Mouse (Mus musculus) bone marrow macrophage, adult 2 months (primary cell): ENCODE measurements around the gene Surf2. TPM values are rescaled to one million over a fixed set of nuclear protein-coding genes. Genes with fewer than 3 reads are reported as not detected.

ENCODE experiments used
- H3K27ac ChIP-seq: 2 replicates; pipeline ENCODE4 v1.5.1; 2012; ENCODE audit warnings: low read depth, low read length; ENCODE audit not compliant: insufficient read depth
- H3K4me1 ChIP-seq: 2 replicates; pipeline ENCODE4 v1.6.1; 2012; ENCODE audit warnings: low read length; ENCODE audit not compliant: control insufficient read depth, insufficient read depth
- H3K4me3 ChIP-seq: 2 replicates; pipeline ENCODE4 v1.5.1; 2012; ENCODE audit warnings: mild to moderate bottlenecking, low read length, moderate library complexity; ENCODE audit not compliant: insufficient read depth
- CTCF ChIP-seq: IDR thresholded peaks from 2 replicates; pipeline ENCODE4 v1.5.1; 2012; ENCODE audit warnings: low read depth, mild to moderate bottlenecking, low read length, moderate library complexity
- POLR2A ChIP-seq: IDR thresholded peaks from 2 replicates; pipeline ENCODE4 v1.6.1; 2012; ENCODE audit warnings: mild to moderate bottlenecking, low read depth, low read length, borderline replicate concordance
- polyA plus RNA-seq: library from polyadenylated mRNA; stranded (reverse); fragments of >200 nt; gene quantifications from 2 replicates; pipeline ENCODE4 v1.2.4, GENCODE M21; 2012; ENCODE audit not compliant: missing spikeins, insufficient read depth, insufficient read length

Surf2 gene
- polyA plus RNA-seq, 1 experiment, result 38.4 TPM

- Histone ChIP-seq H3K27ac (no peak overlapping the region), H3K4me1 (peaks cover 36% of the 10 kb centered on the region), H3K4me3 (no peak overlapping the region)
- no peak for TF ChIP-seq CTCF
- no peak for TF ChIP-seq POLR2A
Measured at GRCm38 (mm10) chr2:26935286-26935685, 19.1 kb downstream of the Surf2 start.

DNA sequence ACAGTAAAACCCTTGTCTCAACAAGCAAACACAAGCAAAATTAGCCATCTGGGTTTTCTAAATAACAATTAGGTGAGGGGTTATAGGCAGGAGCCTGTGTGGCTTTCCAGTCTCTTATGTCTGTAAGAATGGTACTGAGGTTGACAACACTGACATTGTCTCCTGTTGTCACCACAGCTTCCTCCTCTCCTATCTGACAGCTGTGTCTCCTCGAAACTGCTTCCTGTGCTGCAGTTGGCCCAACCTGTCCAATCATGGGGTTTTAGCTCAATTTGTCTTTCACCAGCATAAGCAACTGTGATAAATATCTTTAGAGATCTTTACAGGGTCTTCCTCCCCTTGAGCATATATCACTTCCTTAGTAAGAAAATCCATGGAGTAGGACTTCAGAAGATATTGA, 20.3 kb downstream of the Surf2 start:
- no peak for TF ChIP-seq CTCF
- TF ChIP-seq POLR2A, result no peak
- H3K4me1 ChIP-seq, result peaks cover 33% of the 10 kb centered on the region
- no peak overlapping the region for H3K27ac ChIP-seq
- no peak overlapping the region for H3K4me3 ChIP-seq

DNA sequence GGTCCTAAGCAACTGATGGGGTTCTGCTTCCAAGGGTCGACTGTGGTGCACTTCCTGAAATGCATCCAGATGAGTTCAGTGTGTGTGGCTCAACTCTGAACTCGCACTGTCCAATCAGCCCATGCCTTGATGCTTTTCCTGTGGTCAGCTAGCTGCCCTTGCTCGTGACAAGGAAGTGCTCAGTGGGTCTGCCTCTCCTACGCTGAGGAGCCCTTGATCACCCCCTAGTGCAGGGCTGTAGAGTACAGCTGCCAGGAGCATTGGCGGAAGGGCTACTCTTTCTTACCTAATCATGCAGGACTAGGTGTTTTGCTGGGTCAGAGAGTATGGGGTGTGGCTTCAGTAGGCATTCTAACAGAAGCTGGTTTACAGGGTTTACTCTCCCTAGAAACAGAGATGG, 25.4 kb downstream of the Surf2 start:
- Histone ChIP-seq H3K4me1 (peaks cover 9% of the 10 kb centered on the region), H3K27ac (peak overlapping the region; percentile 42), H3K4me3 (0 out of 2 replicates have a peak overlapping the region, but pooled peaks have one; percentile 6)
- TF ChIP-seq CTCF (0 out of 2 replicates have a peak, but pooled peaks have one; percentile 24), POLR2A (no peak)

DNA sequence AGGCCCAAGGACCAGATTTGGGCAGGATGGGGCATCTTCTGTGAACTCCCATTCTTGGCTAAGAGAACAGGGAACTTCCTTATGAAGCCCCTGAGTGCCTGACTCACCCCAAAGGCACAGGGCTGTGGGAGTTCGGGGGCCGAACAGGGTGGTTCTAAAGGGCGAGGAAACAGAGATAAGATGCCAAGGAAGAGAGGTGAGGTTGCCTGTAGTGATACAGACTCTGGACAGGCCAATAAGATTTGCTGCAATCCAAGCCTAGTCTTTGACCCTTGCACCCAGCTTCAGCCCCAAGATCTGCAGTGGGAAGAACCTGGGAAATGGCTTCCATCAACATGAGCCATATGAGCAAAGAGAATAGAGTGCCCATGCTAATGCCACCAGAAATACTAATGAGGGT, 27.1 kb downstream of the Surf2 start:
- Histone ChIP-seq H3K27ac (no peak overlapping the region), H3K4me1 (peaks cover 9% of the 10 kb centered on the region), H3K4me3 (no peak overlapping the region)
- no peak for TF ChIP-seq CTCF
- no peak for TF ChIP-seq POLR2A

GRCm38 (mm10) chr2:26950411-26950810, 34.2 kb downstream of the Surf2 start:
- Histone ChIP-seq H3K27ac (no peak overlapping the region), H3K4me1 (peaks cover 12% of the 10 kb centered on the region), H3K4me3 (no peak overlapping the region)
- TF ChIP-seq CTCF (no peak), POLR2A (no peak)

DNA sequence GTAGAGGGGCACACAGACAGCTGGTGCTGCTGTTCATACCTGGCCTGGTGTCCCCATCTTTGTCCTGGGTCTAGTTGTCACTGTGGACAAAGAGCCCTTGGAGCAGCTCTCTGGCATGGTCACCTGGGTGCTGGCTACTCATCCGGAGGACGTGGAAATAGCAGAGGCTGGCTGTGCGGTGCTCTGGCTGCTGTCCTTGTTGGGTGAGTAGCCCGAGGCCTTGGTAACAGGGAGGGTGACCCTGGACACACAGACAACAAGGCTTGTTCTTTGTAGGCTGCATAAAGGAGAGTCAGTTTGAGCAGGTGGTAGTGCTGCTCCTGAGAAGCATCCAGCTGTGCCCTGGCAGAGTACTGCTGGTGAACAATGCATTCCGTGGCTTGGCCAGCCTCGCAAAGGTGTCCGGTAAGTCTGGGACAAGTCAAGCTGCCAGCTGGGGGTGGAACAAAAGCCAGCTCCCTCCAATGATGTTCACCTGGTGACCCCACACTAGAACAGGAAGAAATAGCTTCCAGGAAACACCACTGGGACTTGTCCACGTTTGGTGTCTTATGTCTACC, 35.3 kb downstream of the Surf2 start:
- TF ChIP-seq POLR2A (no peak), CTCF (no peak)
- no peak overlapping the region for H3K4me3 ChIP-seq
- H3K27ac ChIP-seq, result no peak overlapping the region
- H3K4me1 ChIP-seq, result peaks cover 14% of the 10 kb centered on the region

GRCm38 (mm10) chr2:26952193-26952592, 36.0 kb downstream of the Surf2 start:
- TF ChIP-seq POLR2A (no peak), CTCF (no peak)
- Histone ChIP-seq H3K27ac (no peak overlapping the region), H3K4me3 (no peak overlapping the region), H3K4me1 (peaks cover 14% of the 10 kb centered on the region)

GRCm38 (mm10) chr2:26952866-26953265, 36.7 kb downstream of the Surf2 start:
- H3K4me3 ChIP-seq, result no peak overlapping the region
- peaks cover 14% of the 10 kb centered on the region for H3K4me1 ChIP-seq
- no peak overlapping the region for H3K27ac ChIP-seq
- TF ChIP-seq POLR2A (no peak), CTCF (no peak)

DNA sequence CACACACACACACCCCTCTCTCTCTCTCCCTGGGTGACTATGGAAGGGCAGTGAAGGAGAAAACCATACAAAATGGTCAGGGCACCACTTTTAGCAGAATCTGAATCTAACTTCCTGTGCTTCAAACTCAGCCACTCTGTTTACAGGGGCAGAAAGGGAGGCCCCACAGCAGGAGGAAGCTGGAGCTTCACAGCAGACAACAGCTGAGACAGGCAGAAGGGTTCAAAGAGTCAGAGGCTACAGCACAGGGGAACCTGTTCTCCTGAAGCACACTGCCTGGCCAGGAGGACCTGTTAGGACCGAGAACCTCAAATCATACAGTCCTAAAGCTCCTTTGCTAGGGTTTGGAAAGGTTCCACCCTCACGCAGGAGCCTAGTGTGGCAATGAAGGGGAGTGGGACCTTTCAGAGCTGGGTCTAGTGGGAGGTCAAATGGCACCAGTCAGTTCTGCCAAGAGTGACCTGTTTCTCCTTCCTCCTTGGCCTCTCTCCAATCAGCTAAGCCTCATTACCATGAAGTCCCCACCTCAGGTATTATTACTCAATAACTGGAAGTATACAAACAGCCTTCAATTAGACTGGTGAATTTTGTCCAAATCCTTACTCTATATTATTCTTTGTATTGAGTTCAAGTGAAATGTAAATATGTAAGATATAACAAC, 38.7 kb downstream of the Surf2 start:
- peak overlapping the region; percentile 37 for H3K27ac ChIP-seq

GRCm38 (mm10) chr2:26956811-26957487, 40.8 kb downstream of the Surf2 start:
- Histone ChIP-seq H3K4me3 (no peak overlapping the region), H3K27ac (no peak overlapping the region), H3K4me1 (peaks cover 21% of the 10 kb centered on the region)
- TF ChIP-seq CTCF (no peak), POLR2A (no peak)

More for the DNA sequence above, 38.7 kb downstream of the Surf2 start:
- TF ChIP-seq POLR2A, result no peak
- no peak for TF ChIP-seq CTCF
- no peak overlapping the region for H3K4me3 ChIP-seq
- peaks cover 14% of the 10 kb centered on the region for H3K4me1 ChIP-seq

GRCm38 (mm10) chr2:26957488-26957859, 41.3 kb downstream of the Surf2 start:
- Histone ChIP-seq H3K4me3 (no peak overlapping the region), H3K27ac (no peak overlapping the region), H3K4me1 (peaks cover 24% of the 10 kb centered on the region)
- no peak for TF ChIP-seq CTCF
- no peak for TF ChIP-seq POLR2A
